ENCODE assay signal across 17 mouse cellular contexts in genomic region chr17:7654064-7654564, GRCm38 (mm10).
A peak's percentile ranks its signal among the peaks of the same experiment; 100 is the strongest.
DNase-seq lines count a peak whose midpoint lies in the region; ATAC-seq and TF ChIP-seq lines count a peak whose summit lies in the region.
"Had no signal": no experiment of that assay in that cellular context is flagged by ENCODE, and none has a peak within 500 bp of the region (broad histone marks: within the 10 kb centered on the region; RNA-seq: fewer than 3 reads in every experiment).

No protein-coding gene starts in this region.

- H3K4me1 ChIP-seq in heart, embryonic 10.5 days: no peaks in the 10 kb centered on the region
- no peaks in the 10 kb centered on the region for H3K4me1 ChIP-seq in lung, adult 2 months (ENCODE audit: control insufficient read depth, insufficient read depth, low read length)
- H3K4me1 ChIP-seq in lung, postnatal 0 days (ENCODE audit: insufficient read depth, low read depth, low read length): no peaks in the 10 kb centered on the region
- no peaks in the 10 kb centered on the region for H3K4me1 ChIP-seq in forebrain, embryonic 16.5 days (replicated peaks; ENCODE audit: control insufficient read depth, insufficient read depth, low read length)
- H3K4me1 ChIP-seq: limb, embryonic 10.5 days; liver, embryonic 15.5 days had no signal

- TF ChIP-seq EP300 in lung, postnatal 0 days (IDR thresholded peaks at IDR 0.05): peak; percentile 53; the same call in 1 of the 2 replicates

- WGBS in heart, embryonic 10.5 days: 48% methylated on average over 7 of the region's 7 CpGs
- 48% methylated on average over 7 of the region's 7 CpGs for WGBS in lung, adult 2 months
- 45% methylated on average over 7 of the region's 7 CpGs for WGBS in lung, postnatal 0 days
- 65% methylated on average over 7 of the region's 7 CpGs for WGBS in forebrain, embryonic 16.5 days

- H3K4me2 ChIP-seq in lung, postnatal 0 days (replicated peaks; ENCODE audit: low read depth, low read length): no peak overlapping the region
- H3K4me2 ChIP-seq in forebrain, embryonic 16.5 days (ENCODE audit: low read length): no peak overlapping the region
- H3K4me2 ChIP-seq: liver, embryonic 15.5 days; midbrain, embryonic 11.5 days had no signal

- intact Hi-C loops in left cerebral cortex, postnatal 25 days (cut with DNase I): no loop called here

- H3K4me3 ChIP-seq in heart, embryonic 10.5 days: no peak overlapping the region
- H3K4me3 ChIP-seq in lung, adult 2 months (replicated peaks; ENCODE audit: extremely low read depth, low read depth, low read length): no peak overlapping the region
- no peak overlapping the region for H3K4me3 ChIP-seq in lung, postnatal 0 days (ENCODE audit: low read depth, low read length)
- H3K4me3 ChIP-seq in forebrain, embryonic 16.5 days (replicated peaks; ENCODE audit: low read length): no peak overlapping the region
- H3K4me3 ChIP-seq: limb, embryonic 10.5 days; liver, embryonic 15.5 days had no signal

- no peak overlapping the region for H3K9ac ChIP-seq in lung, postnatal 0 days (replicated peaks; ENCODE audit: low read depth)
- H3K9ac ChIP-seq in forebrain, embryonic 16.5 days (replicated peaks; ENCODE audit: low read depth, low read length): no peak overlapping the region
- H3K9ac ChIP-seq: forebrain, postnatal 0 days; liver, embryonic 15.5 days had no signal

- no peak for TF ChIP-seq POLR2A in lung, adult 2 months (IDR thresholded peaks at IDR 0.05; ENCODE audit: borderline replicate concordance, extremely low read depth, low read depth, low read length)

- peak; percentile 91 for ATAC-seq in lung, postnatal 0 days
- ATAC-seq in forebrain, embryonic 16.5 days: no peak
- ATAC-seq: forebrain, postnatal 0 days; hindbrain, embryonic 16.5 days had no signal

- H3K9me3 ChIP-seq in heart, embryonic 10.5 days: no peaks in the 10 kb centered on the region
- H3K9me3 ChIP-seq in lung, postnatal 0 days (ENCODE audit: low read length): no peaks in the 10 kb centered on the region
- no peaks in the 10 kb centered on the region for H3K9me3 ChIP-seq in forebrain, embryonic 16.5 days (ENCODE audit: control insufficient read depth, low read length)
- H3K9me3 ChIP-seq: limb, embryonic 10.5 days; liver, embryonic 15.5 days had no signal

- no peaks in the 10 kb centered on the region for H3K36me3 ChIP-seq in heart, embryonic 10.5 days
- H3K36me3 ChIP-seq in lung, postnatal 0 days (ENCODE audit: insufficient read depth, low read length): no peaks in the 10 kb centered on the region
- no peaks in the 10 kb centered on the region for H3K36me3 ChIP-seq in forebrain, embryonic 16.5 days (ENCODE audit: control insufficient read depth, insufficient read depth)
- H3K36me3 ChIP-seq: limb, embryonic 10.5 days; liver, embryonic 15.5 days had no signal

- TF ChIP-seq CTCF in lung, adult 2 months (IDR thresholded peaks at IDR 0.05; ENCODE audit: insufficient read depth, low read length): no peak
- no peak for TF ChIP-seq CTCF in lung, postnatal 0 days (IDR thresholded peaks at IDR 0.05)

- H3K27me3 ChIP-seq in heart, embryonic 10.5 days (ENCODE audit: insufficient read depth, poor library complexity, severe bottlenecking): no peaks in the 10 kb centered on the region
- no peaks in the 10 kb centered on the region for H3K27me3 ChIP-seq in lung, postnatal 0 days (replicated peaks; ENCODE audit: insufficient read depth, low read length)
- H3K27me3 ChIP-seq in forebrain, embryonic 16.5 days (replicated peaks; ENCODE audit: control insufficient read depth, insufficient read depth, low read length): no peaks in the 10 kb centered on the region
- H3K27me3 ChIP-seq: liver, embryonic 15.5 days had no signal

- H3K27ac ChIP-seq in heart, embryonic 10.5 days: no peak overlapping the region
- H3K27ac ChIP-seq in lung, postnatal 0 days (ENCODE audit: low read length): no peak overlapping the region
- no peak overlapping the region for H3K27ac ChIP-seq in forebrain, embryonic 16.5 days (ENCODE audit: low read length)
- H3K27ac ChIP-seq: limb, embryonic 10.5 days; liver, embryonic 15.5 days had no signal

- DNase-seq in heart, adult 11 months: peak; percentile 98
- no peak for DNase-seq in heart, embryonic 10.5 days (ENCODE audit: low spot score)
- peak; percentile 9 to 15 for DNase-seq in lung, adult 18-20 months
- DNase-seq in lung, adult 2 months: no peak
- peak; percentile 83 for DNase-seq in lung, postnatal 0 days (ENCODE audit: low spot score)
- no peak for DNase-seq in left cerebral cortex, postnatal 25 days (ENCODE audit: low spot score in 2 of 2)
- DNase-seq in adipocyte (ENCODE audit: low spot score): no peak
- DNase-seq: adrenal gland, postnatal 14 days; cerebellum, postnatal 25 days; forebrain, postnatal 0 days; gastrocnemius, postnatal 14 days; right cerebral cortex, postnatal 4 days had no signal

Comparison
In these comparisons a context has a peak if more than half of its experiments do, and no peak if none do; other contexts are left out.
1. DNase-seq: peak in heart, adult 11 months (single experiment), lung, adult 18-20 months (2 of 2) and lung, postnatal 0 days (single experiment); none in heart, embryonic 10.5 days (single experiment), lung, adult 2 months (single experiment), left cerebral cortex, postnatal 25 days (0 of 2) and adipocyte (single experiment).